Mouse (Mus musculus) neural tube, embryonic 12.5 days (tissue): Measurements from ENCODE around the gene Aff1. TPM values are rescaled to one million over a fixed set of nuclear protein-coding genes. Genes with fewer than 3 reads are reported as not detected.

Experiments used
- ATAC-seq: fragments of 200-750 bp; cut with Nextera tagmentation; 2 replicates; pipeline ENCODE4 v1.8.0; 2017; ENCODE audit warnings: low read depth, mild to moderate bottlenecking, moderate TSS enrichment, moderate library complexity; ENCODE audit not compliant: low FRiP score
- H3K27ac ChIP-seq: fragments of 300-500 bp; sonication (generic); 2 replicates; pipeline ENCODE4 v1.5.1; 2016
- H3K27me3 ChIP-seq: fragments of 300-500 bp; sonication (generic); replicated peaks from 2 replicates; pipeline ENCODE4 v1.6.1; 2016; ENCODE audit warnings: mild to moderate bottlenecking
- H3K36me3 ChIP-seq: fragments of 300-500 bp; sonication (generic); 2 replicates; pipeline ENCODE4 v1.6.1; 2016; ENCODE audit warnings: mild to moderate bottlenecking
- H3K4me1 ChIP-seq: fragments of 300-500 bp; sonication (generic); 2 replicates; pipeline ENCODE4 v1.6.1; 2016
- H3K4me2 ChIP-seq: fragments of 300-500 bp; sonication (generic); replicated peaks from 2 replicates; pipeline ENCODE4 v1.6.1; 2016; ENCODE audit warnings: mild to moderate bottlenecking
- H3K4me3 ChIP-seq: fragments of 300-500 bp; sonication (generic); 2 replicates; pipeline ENCODE4 v1.5.1; 2016
- H3K9ac ChIP-seq: fragments of 300-500 bp; sonication (generic); 2 replicates; pipeline ENCODE4 v1.6.1; 2016; ENCODE audit warnings: mild to moderate bottlenecking
- H3K9me3 ChIP-seq: fragments of 300-500 bp; sonication (generic); 2 replicates; pipeline ENCODE4 v1.6.1; 2016; ENCODE audit warnings: mild to moderate bottlenecking
- WGBS: fragments of 180-500 bp; shearing (Covaris S2); methylation state at CpG from one replicate; pipeline ENCODE4 v1.1.7; 2016; 5-methylcytosine and 5-hydroxymethylcytosine counted together
- polyA plus RNA-seq: library from polyadenylated mRNA; unstranded; fragments of >200 nt; fragmentation: Nextera tagmentation; extraction: Ambion mirVana; gene quantifications from 2 replicates; pipeline ENCODE4 v1.2.1, GENCODE M21; 2016

Aff1 gene
- polyA plus RNA-seq, 1 experiment from 2014 or later: 4.6 TPM

DNA sequence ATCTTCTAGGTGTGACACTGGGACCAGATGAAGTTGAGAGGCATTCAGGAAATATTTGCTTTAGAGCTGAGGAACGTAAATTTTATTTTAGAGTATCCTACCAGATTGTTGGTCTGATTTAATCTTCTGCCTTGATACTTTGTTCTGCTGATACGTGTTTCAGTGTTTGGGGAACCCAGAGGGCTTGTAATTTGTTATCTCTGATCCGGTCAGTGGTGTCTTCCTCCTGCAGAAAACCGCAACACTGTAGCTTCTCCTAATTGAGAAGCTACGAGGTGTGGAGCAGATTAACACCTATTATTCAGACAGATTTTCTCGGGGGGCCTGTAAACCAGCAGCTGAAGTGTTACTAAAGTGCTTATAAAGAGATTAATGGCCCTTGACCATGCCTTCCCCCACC, 27.0 kb downstream of the Aff1 start:
- Histone ChIP-seq H3K9ac (no peak overlapping the region), H3K4me1 (peaks cover under 1% of the 10 kb centered on the region; the same call in 1 of the 2 replicates), H3K27ac (no peak overlapping the region), H3K4me2 (no peak overlapping the region), H3K4me3 (no peak overlapping the region), H3K27me3 (no peaks in the 10 kb centered on the region), H3K36me3 (no peaks in the 10 kb centered on the region), H3K9me3 (no peaks in the 10 kb centered on the region)
- no peak for ATAC-seq
- 33% methylated on average over 6 of the region's 6 CpGs for whole genome bisulfite sequencing

DNA sequence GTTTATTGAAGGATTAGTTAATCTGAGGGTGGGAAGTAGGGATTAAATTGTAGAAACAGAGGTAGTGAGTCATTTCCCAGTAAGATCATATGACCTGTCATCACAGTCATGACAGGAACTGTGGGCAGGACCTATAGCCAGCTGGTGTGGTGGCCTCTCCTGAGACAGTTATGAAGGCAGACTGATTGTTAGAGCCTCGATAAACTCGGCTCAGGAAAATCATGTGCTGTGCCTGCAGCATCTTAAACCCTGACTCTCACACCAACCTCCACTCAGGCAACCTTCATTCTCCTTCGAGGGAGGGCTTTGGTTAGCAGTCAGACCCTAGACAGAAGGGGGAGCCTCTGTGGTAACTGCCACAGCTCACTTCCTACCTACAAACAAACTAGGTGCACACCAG, 27.7 kb downstream of the Aff1 start:
- Histone ChIP-seq H3K4me2 (no peak overlapping the region), H3K9me3 (no peaks in the 10 kb centered on the region), H3K27ac (no peak overlapping the region), H3K36me3 (no peaks in the 10 kb centered on the region), H3K4me1 (peaks cover 7% of the 10 kb centered on the region), H3K9ac (no peak overlapping the region), H3K27me3 (no peaks in the 10 kb centered on the region), H3K4me3 (no peak overlapping the region)
- no peak for ATAC-seq
- 73% methylated on average over 3 of the region's 3 CpGs for WGBS

GRCm38 (mm10) chr5:103720967-103721366, 28.8 kb downstream of the Aff1 start:
- Histone ChIP-seq H3K4me3 (no peak overlapping the region), H3K9ac (no peak overlapping the region), H3K4me1 (peaks cover 17% of the 10 kb centered on the region), H3K9me3 (no peaks in the 10 kb centered on the region), H3K27ac (no peak overlapping the region), H3K36me3 (no peaks in the 10 kb centered on the region), H3K4me2 (no peak overlapping the region), H3K27me3 (no peaks in the 10 kb centered on the region)
- ATAC-seq: no peak
- 82% methylated on average over 6 of the region's 6 CpGs for WGBS

GRCm38 (mm10) chr5:103721490-103721889, 29.3 kb downstream of the Aff1 start:
- Histone ChIP-seq H3K36me3 (no peaks in the 10 kb centered on the region), H3K9me3 (no peaks in the 10 kb centered on the region), H3K4me3 (no peak overlapping the region), H3K27ac (no peak overlapping the region), H3K27me3 (no peaks in the 10 kb centered on the region), H3K9ac (no peak overlapping the region), H3K4me2 (no peak overlapping the region), H3K4me1 (peaks cover 17% of the 10 kb centered on the region)
- 85% methylated on average over 4 of the region's 4 CpGs for WGBS
- ATAC-seq: no peak

GRCm38 (mm10) chr5:103722721-103723120, 30.5 kb downstream of the Aff1 start:
- no peak overlapping the region for H3K4me3 ChIP-seq
- 86% methylated on average over 4 of the region's 4 CpGs for WGBS
- H3K4me1 ChIP-seq: peaks cover 17% of the 10 kb centered on the region
- H3K9ac ChIP-seq: no peak overlapping the region
- no peaks in the 10 kb centered on the region for H3K36me3 ChIP-seq
- no peak overlapping the region for H3K27ac ChIP-seq
- no peak for ATAC-seq
- no peaks in the 10 kb centered on the region for H3K9me3 ChIP-seq
- no peaks in the 10 kb centered on the region for H3K27me3 ChIP-seq
- no peak overlapping the region for H3K4me2 ChIP-seq

GRCm38 (mm10) chr5:103724384-103724783, 32.2 kb downstream of the Aff1 start:
- Histone ChIP-seq H3K4me2 (no peak overlapping the region; the same call in 1 of the 2 replicates), H3K27me3 (no peaks in the 10 kb centered on the region), H3K9ac (no peak overlapping the region), H3K36me3 (no peaks in the 10 kb centered on the region), H3K4me3 (no peak overlapping the region), H3K9me3 (no peaks in the 10 kb centered on the region), H3K4me1 (peaks cover 21% of the 10 kb centered on the region), H3K27ac (no peak overlapping the region)
- WGBS: 3% methylated on average over 6 of the region's 6 CpGs
- no peak for ATAC-seq

GRCm38 (mm10) chr5:103724823-103725222, 32.6 kb downstream of the Aff1 start:
- H3K27ac ChIP-seq: no peak overlapping the region
- H3K4me2 ChIP-seq: no peak overlapping the region; the same call in 1 of the 2 replicates

GRCm38 (mm10) chr5:103725268-103726149, 33.3 kb downstream of the Aff1 start:
- H3K27ac ChIP-seq: no peak overlapping the region
- H3K36me3 ChIP-seq: no peaks in the 10 kb centered on the region
- no peak overlapping the region for H3K9ac ChIP-seq

More at GRCm38 (mm10) chr5:103724823-103725222, 32.6 kb downstream of the Aff1 start:
- ATAC-seq: no peak
- Histone ChIP-seq H3K4me3 (no peak overlapping the region), H3K27me3 (no peaks in the 10 kb centered on the region), H3K36me3 (no peaks in the 10 kb centered on the region), H3K4me1 (peaks cover 21% of the 10 kb centered on the region), H3K9ac (no peak overlapping the region), H3K9me3 (no peaks in the 10 kb centered on the region)
- WGBS: 1% methylated on average over 3 of the region's 3 CpGs

DNA sequence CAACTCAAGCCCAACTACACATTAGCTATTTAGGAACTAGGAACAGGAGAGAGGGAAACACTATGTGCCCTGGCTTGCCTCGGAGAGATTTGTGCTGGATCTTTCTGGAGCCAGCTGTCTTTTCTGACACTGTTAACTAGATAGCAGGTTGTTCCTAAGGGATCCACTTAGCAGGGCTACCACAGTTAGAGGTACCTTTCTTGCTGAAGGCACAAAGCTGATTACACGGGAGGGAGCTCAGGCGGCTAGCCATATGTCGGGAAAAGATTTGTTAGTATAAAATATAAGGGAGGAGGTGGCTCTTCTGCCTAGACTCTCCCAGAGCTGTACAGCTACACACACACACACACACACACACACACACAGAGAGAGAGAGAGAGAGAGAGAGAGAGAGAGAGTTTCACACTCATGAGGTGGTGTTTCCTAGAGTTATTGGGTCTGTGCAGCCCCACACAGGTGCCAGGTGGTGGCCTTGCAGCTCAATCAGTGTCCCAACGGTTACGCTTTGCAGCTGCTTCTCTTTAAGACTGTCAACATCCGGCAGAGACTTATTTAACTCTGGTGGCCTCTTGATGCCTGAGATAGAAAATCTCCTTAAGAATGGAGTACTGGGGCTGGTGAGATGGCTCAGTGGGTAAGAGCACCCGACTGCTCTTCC, 34.2 kb downstream of the Aff1 start:
- Histone ChIP-seq H3K27me3 (no peaks in the 10 kb centered on the region), H3K4me3 (no peak overlapping the region), H3K4me1 (peaks cover 21% of the 10 kb centered on the region), H3K4me2 (no peak overlapping the region), H3K9me3 (no peaks in the 10 kb centered on the region), H3K9ac (no peak overlapping the region), H3K36me3 (no peaks in the 10 kb centered on the region), H3K27ac (no peak overlapping the region)
- ATAC-seq: no peak
- 47% methylated on average over 8 of the region's 8 CpGs for WGBS

More at GRCm38 (mm10) chr5:103725268-103726149, 33.3 kb downstream of the Aff1 start:
- H3K4me1 ChIP-seq: peaks cover 21% of the 10 kb centered on the region
- H3K9me3 ChIP-seq: no peaks in the 10 kb centered on the region
- no peak overlapping the region for H3K4me2 ChIP-seq
- H3K4me3 ChIP-seq: no peak overlapping the region
- H3K27me3 ChIP-seq: no peaks in the 10 kb centered on the region
- ATAC-seq: no peak
- WGBS: 50% methylated on average over 9 of the region's 9 CpGs

- Histone ChIP-seq H3K4me2 (no peak overlapping the region), H3K27ac (no peak overlapping the region), H3K36me3 (no peaks in the 10 kb centered on the region), H3K9me3 (no peaks in the 10 kb centered on the region), H3K4me1 (peaks cover 21% of the 10 kb centered on the region), H3K9ac (no peak overlapping the region), H3K4me3 (no peak overlapping the region), H3K27me3 (no peaks in the 10 kb centered on the region)
- WGBS: 69% methylated on average over 4 of the region's 4 CpGs
- no peak for ATAC-seq
Observed at GRCm38 (mm10) chr5:103727777-103728395, 35.7 kb downstream of the Aff1 start.

DNA sequence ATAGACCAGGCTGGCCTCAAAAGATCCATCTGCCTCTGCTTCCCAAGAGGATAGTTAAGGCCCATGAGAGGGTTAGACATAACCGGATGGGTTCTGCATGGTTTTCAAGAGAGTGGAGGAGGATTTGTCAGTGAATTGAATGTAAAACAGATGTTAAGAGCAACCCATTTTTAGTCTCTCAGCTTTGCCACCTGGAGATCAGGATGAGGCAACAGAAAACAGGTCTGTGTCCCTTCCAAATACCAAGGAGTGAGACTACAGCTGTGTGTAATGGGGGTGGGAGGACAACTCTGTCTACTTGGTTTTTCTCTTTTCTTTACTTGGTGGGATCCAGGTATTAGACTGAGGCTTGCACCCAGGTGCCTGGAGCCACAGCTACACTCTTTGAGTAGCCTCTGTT, 37.1 kb downstream of the Aff1 start:
- no peaks in the 10 kb centered on the region for H3K36me3 ChIP-seq
- no peak overlapping the region for H3K4me2 ChIP-seq
- no peaks in the 10 kb centered on the region for H3K9me3 ChIP-seq
- no peak overlapping the region for H3K9ac ChIP-seq
- no peak overlapping the region for H3K4me3 ChIP-seq
- no peak for ATAC-seq
- H3K4me1 ChIP-seq: peaks cover 21% of the 10 kb centered on the region
- WGBS: 58% methylated on average over 1 of the region's 1 CpGs
- H3K27me3 ChIP-seq: no peaks in the 10 kb centered on the region
- H3K27ac ChIP-seq: no peak overlapping the region

DNA sequence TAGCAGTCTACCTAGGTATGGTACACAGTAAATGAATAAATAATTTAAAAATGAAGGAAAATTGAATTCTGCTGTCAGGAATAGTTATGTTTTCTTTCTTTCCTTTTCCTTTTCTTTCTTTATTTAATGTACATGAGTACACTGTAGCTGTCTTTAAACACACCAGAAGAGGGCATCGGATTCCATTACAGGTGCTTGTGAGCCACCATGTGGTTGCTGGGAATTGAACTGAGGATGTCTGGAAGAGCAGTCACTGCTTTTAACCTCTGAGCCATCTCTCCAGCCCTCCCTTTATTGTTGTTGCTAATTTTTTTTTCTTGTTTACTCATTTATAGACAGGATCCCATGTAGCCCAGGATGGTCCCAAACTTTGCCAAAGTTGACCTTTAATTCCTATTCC, 38.0 kb downstream of the Aff1 start:
- ATAC-seq: no peak
- Histone ChIP-seq H3K4me3 (no peak overlapping the region), H3K27ac (no peak overlapping the region), H3K36me3 (no peaks in the 10 kb centered on the region), H3K9ac (no peak overlapping the region), H3K9me3 (no peaks in the 10 kb centered on the region), H3K27me3 (no peaks in the 10 kb centered on the region), H3K4me1 (peaks cover 11% of the 10 kb centered on the region), H3K4me2 (no peak overlapping the region)
- WGBS: 94% methylated on average over 1 of the region's 1 CpGs
